Mouse (Mus musculus) megakaryocyte, embryonic 14.5 days (primary cell): ENCODE measurements around the gene Sst.

Experiments used
- FLI1 ChIP-seq: IDR thresholded peaks from 2 replicates; pipeline ENCODE4 v1.6.1; 2012; ENCODE audit warnings: low read length, inconsistent platforms, mixed read lengths
- GATA1 ChIP-seq: IDR thresholded peaks from 3 replicates; pipeline ENCODE4 v1.6.1; 2012; ENCODE audit warnings: mixed read lengths, low read length, inconsistent platforms, borderline replicate concordance

- TF ChIP-seq GATA1 (no peak), FLI1 (no peak)
Observed at GRCm38 (mm10) chr16:23849720-23850119, 41.0 kb downstream of the Sst start.
